Mouse (Mus musculus): ENCODE data around the gene Bend6.

Gene Bend6

GRCm38 (mm10) chr1:33907421-33908190 lies at the start of gene Bend6:
Gene Bend6 (minus strand): TSS chr1:33907816.
- DNase-seq, result peak; percentile 92 to 93

DNA sequence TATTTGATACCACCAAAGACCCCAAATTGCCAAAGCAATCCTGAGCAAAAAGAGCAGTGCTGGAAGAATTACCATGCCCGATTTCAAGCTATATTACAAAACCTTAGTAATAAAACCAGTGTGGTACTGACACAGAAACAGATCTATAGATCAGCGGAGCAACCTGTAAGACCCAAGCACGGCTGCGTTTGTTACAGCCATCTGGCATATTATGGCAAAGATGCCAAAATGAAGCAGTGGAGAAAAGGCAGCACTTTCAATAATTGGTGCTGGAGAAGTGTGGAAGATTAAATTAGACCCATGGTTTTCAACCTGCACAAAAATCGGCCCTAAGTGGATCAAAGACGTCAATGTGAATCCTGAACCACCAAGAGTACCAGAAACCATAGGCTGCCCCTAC lies 48.0 kb upstream of the Bend6 start:
- no peak for DNase-seq

DNA sequence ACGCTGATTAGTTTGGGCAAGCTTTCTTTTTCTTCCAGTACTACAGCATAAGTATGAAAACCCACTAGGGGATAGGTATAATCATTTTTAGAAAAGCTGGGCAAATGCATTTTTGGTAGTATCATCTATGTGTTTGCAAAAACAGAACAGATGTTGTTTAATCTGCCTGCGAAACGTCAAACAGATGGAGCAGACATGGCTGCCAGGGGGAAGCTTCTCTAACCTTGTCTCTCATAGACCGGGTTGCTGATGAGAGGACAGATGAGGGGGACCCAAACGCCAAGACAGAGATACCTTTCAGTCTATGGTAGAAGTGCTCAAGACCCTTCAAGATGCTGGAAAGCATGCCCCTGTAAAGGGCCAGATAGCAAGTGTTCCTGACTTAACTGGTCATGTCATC lies 40.9 kb upstream of the Bend6 start:
- no peak for DNase-seq

DNA sequence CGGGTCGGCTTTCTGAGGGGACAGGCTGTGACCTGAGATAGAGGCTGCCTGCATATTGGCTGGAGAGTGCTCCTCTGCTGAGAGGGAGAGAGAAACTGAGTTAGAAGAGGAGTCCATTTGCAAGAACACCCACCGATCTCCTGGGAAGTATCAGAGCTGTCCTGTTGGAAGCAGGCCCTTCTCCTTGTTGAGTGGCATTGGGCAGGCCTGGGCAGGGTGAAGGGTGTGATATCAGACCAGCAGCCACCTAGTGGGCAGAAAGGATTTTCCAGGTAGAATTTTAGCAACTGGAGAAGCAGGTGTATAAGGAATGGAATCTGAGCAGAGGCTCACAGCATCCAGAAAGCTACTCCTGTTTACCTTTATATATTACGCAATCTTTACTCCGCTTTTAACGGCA lies 40.2 kb upstream of the Bend6 start:
- DNase-seq, result peak; percentile 58 to 62

DNA sequence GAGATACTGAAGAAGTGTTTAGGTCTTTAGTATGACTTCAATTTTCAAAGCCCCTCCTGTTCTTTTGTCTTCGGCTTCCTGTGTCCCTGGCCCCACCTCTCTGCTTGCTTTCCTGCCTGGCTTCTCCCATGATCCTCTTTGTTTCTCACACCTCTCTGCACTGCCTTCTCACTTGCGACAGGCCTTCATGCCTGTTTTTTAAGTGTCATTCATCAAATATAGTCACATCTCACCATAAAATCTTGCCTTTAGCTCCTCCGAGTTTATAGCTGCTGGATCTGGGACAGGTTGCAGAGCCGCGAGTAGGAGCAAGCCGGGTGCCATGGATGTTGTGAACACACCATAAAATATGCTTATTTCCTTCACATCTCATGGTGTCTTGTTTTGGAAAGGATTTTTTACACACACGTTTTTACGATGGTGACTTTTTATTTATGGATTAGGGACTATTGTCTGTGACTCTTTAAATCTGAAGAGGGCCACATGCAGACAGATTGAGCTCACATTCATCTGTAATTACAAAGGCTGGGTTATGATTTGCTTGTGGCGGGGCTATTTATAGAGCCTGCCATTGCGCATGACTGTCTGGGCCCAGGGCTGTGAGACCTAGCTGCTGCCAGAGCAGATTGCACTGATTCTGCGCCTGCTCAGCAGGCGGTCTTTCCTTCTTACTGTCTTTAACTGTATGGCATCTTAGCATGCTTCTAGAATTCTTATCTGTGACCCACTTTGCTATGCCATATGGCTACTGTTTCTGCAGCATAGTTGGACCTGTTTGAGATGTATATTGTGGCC lies 39.2 kb upstream of the Bend6 start:
- DNase-seq, result peak; percentile 85 to 92

DNA sequence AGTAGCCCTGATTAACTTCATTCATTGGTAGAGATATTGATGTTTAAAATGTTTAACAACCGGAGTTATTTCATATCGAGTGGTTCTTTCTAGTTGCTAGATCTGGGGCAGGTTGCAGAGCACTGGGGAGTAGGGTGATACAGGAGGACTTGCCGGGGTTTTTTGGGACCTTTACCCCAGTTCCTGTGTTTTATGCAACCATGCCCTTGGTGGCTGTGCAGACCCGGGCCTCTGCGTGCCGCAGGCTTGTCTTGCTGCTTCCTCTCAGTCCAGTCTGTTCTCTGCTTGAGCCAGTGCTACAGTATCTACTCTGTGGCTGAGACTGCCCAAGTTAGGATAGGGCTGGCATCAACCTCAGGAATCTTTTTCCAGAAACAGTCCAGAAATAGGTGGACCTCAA lies 38.1 kb upstream of the Bend6 start:
- no peak for DNase-seq

DNA sequence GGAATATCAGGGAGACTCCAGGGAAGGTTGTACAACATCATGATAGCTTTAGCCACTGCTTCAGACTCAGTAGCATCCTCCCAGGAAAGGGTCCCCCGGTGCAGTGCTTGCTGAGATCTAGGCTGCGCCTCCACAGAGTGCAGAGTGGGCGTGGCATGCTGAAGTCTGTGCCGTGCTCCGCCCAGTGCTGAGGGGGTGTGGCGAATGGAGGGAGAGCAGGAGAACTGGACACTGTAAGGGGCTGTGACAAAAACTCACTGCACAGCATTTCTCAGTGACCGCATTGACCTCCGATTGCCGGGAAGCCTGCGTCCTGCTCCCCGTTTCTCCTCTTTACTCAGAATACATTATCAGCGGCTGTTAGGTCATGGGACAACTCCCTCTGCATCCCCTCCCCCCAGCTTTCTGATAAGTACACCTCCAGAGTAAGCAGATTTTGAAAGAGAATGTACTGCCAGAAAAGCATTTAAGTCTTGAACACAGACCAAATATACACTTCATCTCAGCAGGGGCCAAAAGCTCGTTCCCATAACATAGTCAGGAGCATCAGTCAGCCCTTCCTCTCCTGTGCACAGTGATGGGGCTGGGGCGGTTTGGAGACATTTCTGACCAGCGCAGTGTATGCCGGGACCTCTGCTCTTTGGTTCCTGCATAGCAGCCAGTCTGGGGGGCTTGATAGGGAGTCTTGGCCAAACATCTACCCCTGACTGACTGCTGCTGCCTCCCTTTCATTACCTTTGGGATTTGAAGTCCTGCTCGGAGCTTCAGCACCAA lies 37.5 kb upstream of the Bend6 start:
- peak in 1 of 2 experiments; percentile 56 for DNase-seq

DNA sequence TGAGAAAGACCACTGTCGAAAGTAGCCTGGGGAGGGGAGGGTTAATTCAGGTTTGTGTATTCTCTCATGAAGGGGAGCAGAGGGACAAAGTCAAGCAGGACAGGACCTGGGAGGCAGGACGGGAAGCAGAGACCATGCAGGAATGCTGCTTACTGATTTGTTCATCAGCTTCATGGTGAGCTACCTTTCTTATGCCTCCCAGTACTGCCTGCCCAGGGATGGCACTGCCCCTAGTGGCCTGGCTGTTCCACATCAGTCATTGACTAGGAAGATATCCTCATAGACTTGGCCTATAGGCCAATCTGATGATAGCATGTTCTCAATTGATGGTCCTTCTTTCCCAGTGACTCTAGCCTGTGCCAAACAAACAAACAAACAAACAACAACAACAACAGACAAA lies 36.3 kb upstream of the Bend6 start:
- no peak for DNase-seq

GRCm38 (mm10) chr1:33942638-33943037 lies 35.0 kb upstream of the Bend6 start:
- DNase-seq, result no peak

- no peak for DNase-seq
Observed at GRCm38 (mm10) chr1:33940364-33940928, 32.8 kb upstream of the Bend6 start.

DNA sequence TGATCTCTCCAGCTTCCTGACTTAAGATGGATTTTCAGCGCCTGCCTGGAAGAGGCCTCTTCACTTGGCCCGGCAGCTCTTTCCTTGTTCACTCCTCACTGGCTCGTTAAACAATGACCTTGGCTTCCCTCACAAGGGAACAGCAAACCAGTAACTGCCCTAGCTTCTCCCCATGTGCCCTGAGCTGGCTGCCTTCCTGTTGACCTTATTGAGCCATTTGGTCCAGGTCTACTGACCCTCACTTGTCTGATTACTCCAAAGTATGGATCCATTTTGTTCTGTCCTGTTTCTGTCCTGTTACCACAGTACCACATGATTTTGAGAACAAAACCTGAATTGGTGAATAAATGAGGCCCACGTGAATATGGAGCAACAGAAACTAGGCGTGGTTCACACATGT lies 32.2 kb upstream of the Bend6 start:
- DNase-seq, result no peak

GRCm38 (mm10) chr1:33935946-33936345 lies 28.3 kb upstream of the Bend6 start:
- no peak for DNase-seq

GRCm38 (mm10) chr1:33932845-33933499 lies 25.4 kb upstream of the Bend6 start:
- DNase-seq, result no peak

DNA sequence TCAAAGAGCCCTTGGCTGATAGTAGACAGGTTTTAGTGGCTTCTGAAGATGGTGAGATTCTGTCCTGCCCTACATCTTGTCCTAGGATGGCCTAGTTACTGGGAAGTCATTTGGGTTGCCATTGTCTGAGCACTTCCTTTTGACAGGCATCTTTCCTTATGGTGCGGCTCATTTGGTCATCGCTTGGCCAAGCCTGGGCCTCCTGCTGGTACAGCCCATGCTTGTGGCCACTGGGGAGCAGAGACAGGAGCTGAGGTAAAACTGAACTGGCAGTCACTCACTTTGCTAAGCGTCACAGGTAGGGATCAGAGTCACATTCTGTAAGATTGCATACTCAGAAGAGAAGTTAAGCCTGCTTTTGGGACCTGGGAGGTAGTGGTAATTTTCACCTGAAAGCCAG lies 24.6 kb upstream of the Bend6 start:
- DNase-seq, result peak; percentile 52 to 68

DNA sequence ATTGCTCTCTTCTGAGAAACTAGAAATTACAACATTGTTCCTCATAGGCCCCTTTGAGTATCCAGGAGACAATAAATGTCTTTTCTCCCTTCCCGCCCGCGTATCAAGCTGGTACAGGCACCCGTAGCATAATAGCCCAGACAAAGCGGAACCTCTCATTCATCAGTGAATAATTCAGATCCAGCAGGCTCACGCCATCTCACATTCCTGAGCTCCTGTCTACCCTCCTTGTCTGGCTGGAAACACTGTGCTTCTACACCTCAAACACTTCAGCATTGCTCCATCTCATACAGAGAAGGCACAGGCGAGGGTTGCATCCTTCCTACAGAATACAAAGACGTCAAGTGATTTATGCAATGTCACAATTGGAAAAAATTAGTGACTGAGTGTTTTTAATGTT lies 24.2 kb upstream of the Bend6 start:
- no peak for DNase-seq

- DNase-seq, result peak; percentile 38 to 52
Observed at GRCm38 (mm10) chr1:33927466-33927865, 19.9 kb upstream of the Bend6 start.

DNA sequence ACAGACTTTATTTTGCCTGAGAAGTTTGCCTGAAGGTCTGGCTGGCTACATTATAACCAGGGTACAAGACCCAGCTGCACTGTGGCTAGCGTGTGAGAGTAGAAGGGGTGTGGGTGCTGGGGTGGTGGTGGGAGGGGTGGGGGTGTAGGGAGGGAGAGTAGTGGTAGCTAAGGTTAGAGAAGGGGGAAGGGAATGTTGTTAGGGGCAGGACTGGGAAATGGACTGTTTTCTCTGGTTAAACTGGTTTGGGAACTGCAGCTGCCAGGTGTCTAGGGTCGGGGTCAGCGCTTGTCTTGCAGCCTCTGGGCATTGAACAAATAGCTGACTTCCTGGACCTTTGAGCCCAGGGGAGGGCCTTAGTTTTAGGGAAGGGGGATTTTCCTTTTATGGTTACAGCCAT lies 17.7 kb upstream of the Bend6 start:
- no peak for DNase-seq

DNA sequence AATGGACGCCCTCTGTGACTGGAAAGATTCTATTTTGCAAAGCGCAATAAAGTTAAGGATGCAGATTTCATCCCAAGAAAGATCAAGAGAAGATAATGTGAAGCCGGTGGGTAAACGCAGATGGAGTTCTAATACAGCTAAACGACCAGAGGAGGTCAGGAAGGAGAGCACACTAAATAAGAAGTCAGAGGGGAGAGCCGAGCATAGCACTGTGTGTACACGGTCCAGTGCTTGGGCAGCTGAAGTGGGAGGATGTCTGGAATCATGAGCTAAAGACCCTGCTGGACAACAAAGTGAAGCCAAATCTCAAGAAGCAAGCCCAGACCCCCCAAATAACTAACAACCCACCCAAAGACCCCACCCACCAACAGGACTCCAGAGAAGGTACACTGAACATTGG lies 15.4 kb upstream of the Bend6 start:
- DNase-seq, result no peak

DNA sequence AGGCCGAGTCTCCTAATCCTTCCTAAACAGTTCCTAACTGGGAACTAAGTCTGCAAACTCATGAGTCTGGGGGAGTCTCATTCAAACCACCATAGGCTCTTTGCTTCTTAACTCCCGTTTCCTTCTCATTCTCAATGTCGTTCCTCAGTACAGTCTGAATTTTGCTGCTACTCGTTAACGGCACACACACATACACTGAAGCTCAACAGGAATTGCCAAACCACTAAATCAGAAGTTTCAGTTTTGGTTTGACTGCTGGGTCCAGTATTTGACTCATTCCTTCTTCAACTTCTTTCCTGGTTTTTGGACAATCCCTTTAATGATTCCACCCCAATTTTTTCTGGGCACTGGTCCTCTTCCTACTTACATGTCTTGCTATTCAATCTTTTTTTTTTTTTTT lies 8.9 kb upstream of the Bend6 start:
- no peak for DNase-seq

DNA sequence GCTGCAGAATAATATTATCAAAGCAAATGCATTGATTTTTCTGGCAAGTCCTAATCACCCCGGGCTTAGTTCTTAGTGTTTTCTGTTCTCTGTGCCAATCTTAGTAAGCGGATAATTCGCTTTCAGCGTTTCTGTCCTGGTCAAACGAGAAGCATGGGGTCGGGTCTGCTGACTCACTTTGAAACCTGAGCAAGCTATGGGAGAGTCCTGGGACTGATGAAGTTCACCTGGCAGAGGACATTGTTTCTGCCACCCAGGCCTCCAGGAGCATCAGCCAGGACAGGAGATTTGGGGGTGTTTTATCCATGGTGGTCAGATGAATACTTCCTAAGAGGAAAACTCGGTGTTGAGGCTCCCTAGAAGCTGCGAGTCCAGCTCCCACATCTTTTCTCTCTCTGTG lies 4.0 kb upstream of the Bend6 start:
- DNase-seq, result no peak

DNA sequence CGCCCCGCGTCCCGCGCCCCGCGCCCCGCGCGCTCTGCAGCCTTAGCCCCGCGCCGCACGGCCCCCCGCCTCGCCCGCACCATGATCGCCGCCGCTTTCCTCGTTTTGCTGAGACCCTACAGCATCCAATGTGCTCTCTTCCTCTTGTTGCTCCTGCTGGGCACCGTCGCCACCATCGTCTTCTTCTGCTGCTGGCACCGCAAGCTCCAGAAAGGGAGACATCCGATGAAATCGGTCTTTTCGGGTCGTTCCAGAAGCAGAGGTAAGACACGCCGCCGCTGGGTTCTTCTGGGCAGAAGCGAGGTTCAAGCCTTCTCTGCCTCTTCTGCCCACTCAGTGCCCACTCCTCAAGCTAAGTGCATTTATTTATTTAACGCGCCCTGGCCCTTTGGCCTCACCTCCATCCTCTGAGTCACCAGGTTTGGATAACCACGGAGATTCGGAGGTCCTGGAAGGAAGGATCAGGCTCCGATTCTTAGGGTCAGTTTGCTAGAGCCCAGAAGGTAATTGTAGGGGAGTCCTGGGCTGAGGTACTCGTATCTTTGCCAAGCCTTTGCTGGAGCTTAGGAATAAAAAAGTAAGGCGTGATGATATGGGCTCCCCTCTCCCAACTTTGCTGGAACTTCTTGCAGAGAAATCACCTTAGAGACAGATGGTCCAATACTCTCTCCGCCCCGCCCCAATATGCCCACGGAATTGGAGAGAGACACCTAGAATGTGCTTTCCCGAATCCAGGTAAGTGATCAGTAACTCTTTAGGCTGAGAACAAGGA lies 761 bp upstream of the Bend6 start, which contains the start of gene Dst:
Gene Dst (plus strand): TSS at position 35 of the 772 bp plus-strand sequence.
- DNase-seq, result peak in 1 of 2 experiments; percentile 47

DNA sequence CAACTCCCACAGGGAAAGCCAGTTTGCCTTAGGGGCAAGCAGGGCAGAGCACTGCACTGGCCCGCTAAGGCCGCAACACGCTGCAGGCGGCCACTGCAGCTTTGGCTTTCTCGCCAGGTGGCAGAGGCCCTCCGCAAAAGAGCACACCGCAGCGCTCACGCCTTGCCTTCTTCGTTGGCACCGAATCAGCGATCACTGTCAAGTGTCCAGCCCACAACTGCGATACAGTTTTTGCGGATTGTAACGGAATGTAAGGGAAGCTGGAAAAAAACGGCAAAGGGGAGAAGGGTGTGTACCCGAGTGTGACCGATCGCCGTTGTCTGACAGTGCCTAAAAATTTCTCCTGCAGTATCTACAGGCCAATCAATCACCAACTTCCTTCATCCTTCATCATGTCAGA lies 689 bp downstream of the Bend6 start:
- DNase-seq, result peak; percentile 79 to 85
